Mouse (Mus musculus) liver, adult 2 months (tissue): ENCODE measurements around the gene Cfap77. TPM values are rescaled to one million over a fixed set of nuclear protein-coding genes. Genes with fewer than 3 reads are reported as not detected.
A peak's percentile ranks its signal among the peaks of the same experiment; 100 is the strongest.
"Not testable (repeated sequence)": the region's sequence is repeated elsewhere in the genome, so short reads cannot be mapped to it uniquely, and the experiment has no call there.

Experiments
- DNase-seq: peaks from one replicate; pipeline ENCODE4 v3.0.0-alpha.2; 2011; ENCODE audit warnings: low read depth, low spot score; ENCODE audit errors: extremely low read depth
- H3K27ac ChIP-seq: fragments of 200-500 bp; replicated peaks from 2 replicates; pipeline ENCODE4 v1.5.1; 2012; ENCODE audit warnings: low read depth, mild to moderate bottlenecking, control low read depth, inconsistent platforms, low read length; ENCODE audit not compliant: insufficient read depth
- H3K27me3 ChIP-seq: fragments of 200-500 bp; 2 replicates; pipeline ENCODE4 v1.6.1; 2012; ENCODE audit warnings: mild to moderate bottlenecking, moderate library complexity, low read length, inconsistent platforms; ENCODE audit not compliant: control insufficient read depth, insufficient read depth
- H3K36me3 ChIP-seq: fragments of 200-500 bp; 2 replicates; pipeline ENCODE4 v1.6.1; 2012; ENCODE audit warnings: low read length, inconsistent platforms; ENCODE audit not compliant: control insufficient read depth, insufficient read depth
- H3K4me1 ChIP-seq: fragments of 200-500 bp; 2 replicates; pipeline ENCODE4 v1.6.1; 2011; ENCODE audit warnings: low read length; ENCODE audit not compliant: control insufficient read depth, insufficient read depth
- H3K4me3 ChIP-seq: fragments of 200-500 bp; 2 replicates; pipeline ENCODE4 v1.5.1; 2011; ENCODE audit warnings: low read depth, mild to moderate bottlenecking, control low read depth, low read length, moderate library complexity; ENCODE audit not compliant: insufficient read depth
- H3K79me2 ChIP-seq: fragments of 200-500 bp; 2 replicates; pipeline ENCODE4 v1.6.1; 2012; ENCODE audit warnings: inconsistent platforms, mild to moderate bottlenecking, low read length, moderate library complexity; ENCODE audit not compliant: control insufficient read depth, insufficient read depth
- H3K9ac ChIP-seq: fragments of 200-500 bp; 2 replicates; pipeline ENCODE4 v1.6.1; 2012; ENCODE audit warnings: low read depth, mild to moderate bottlenecking, control low read depth, inconsistent platforms, low read length
- CTCF ChIP-seq: fragments of 200-500 bp; IDR thresholded peaks from 2 replicates; pipeline ENCODE4 v1.5.1; 2011; ENCODE audit warnings: low read depth, low read length, control low read depth
- POLR2A ChIP-seq: fragments of 200-500 bp; IDR thresholded peaks from 2 replicates; pipeline ENCODE4 v1.6.1; 2011; ENCODE audit warnings: low read length, control low read depth; ENCODE audit not compliant: insufficient read depth; ENCODE audit errors: extremely low read depth
- WGBS: fragments of 180-500 bp; shearing (Covaris S2); methylation state at CpG from one replicate; pipeline ENCODE4 v1.1.7; 2018; 5-methylcytosine and 5-hydroxymethylcytosine counted together
- polyA plus RNA-seq: library from polyadenylated mRNA; depleted of rRNA; stranded (reverse); fragments of >200 nt; gene quantifications from 2 replicates; pipeline ENCODE4 v1.2.3, GENCODE M21; 2012
- total RNA-seq: library from RNA; depleted of rRNA; stranded (reverse); fragments of >200 nt; gene quantifications from 2 replicates; pipeline ENCODE4 v1.2.3, GENCODE M21; 2014

The Cfap77 gene
- total and polyA plus RNA-seq, 2 experiments = 0.06 TPM; not detected in 1

DNA sequence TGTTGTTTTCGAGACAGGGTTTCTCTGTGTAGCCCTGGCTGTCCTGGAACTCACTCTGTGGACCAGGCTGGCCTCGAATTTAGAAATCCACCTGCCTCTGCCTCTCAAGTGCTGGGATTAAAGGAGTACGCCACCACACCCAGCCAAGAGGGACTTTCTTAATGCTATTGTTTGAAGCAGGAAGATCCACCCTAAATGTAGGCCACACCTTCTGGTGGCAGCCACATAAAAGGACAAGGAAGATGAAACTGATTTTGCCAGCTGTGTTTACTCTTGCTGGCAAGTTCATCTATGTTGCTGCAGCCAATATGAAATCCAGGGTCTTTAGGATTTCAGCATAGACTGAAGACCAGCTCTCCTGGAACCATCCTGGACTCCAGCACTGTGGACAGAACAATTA lies 42.6 kb upstream of the Cfap77 start:
- H3K9ac ChIP-seq = no peak overlapping the region
- no peaks in the 10 kb centered on the region for H3K27me3 ChIP-seq
- H3K27ac ChIP-seq = no peak overlapping the region
- no peak for DNase-seq
- H3K4me3 ChIP-seq = no peak overlapping the region
- H3K4me1 ChIP-seq = no peaks in the 10 kb centered on the region
- no peaks in the 10 kb centered on the region for H3K36me3 ChIP-seq
- TF ChIP-seq CTCF = no peak
- no peak for TF ChIP-seq POLR2A
- no peaks in the 10 kb centered on the region for H3K79me2 ChIP-seq
- 88% methylated on average over 3 of the region's 3 CpGs for WGBS

DNA sequence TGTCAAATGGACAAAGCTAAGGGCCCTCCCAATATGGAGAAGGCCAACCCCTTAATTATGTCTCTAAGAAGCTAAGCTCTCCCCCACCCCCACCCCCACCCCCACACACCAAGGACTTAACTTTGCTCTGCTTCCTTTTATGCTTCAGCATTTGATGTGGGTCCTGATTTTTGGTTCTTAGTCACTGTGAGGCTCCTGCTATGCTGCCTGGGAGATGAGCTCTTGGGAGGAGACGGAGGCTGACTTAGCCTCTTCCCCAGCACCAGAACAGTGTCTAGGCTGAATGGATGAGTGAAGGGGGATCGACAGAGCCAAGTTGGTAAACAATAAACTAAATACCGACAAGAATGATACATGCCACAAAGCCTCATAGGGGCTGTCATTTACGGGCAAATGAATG lies 41.9 kb upstream of the Cfap77 start:
- DNase-seq = no peak
- H3K27ac ChIP-seq = no peak overlapping the region
- TF ChIP-seq CTCF (no peak), POLR2A (no peak)
- H3K79me2 ChIP-seq = no peaks in the 10 kb centered on the region
- H3K4me1 ChIP-seq = no peaks in the 10 kb centered on the region
- H3K4me3 ChIP-seq = no peak overlapping the region
- no peaks in the 10 kb centered on the region for H3K36me3 ChIP-seq
- WGBS = 71% methylated on average over 4 of the region's 4 CpGs
- no peak overlapping the region for H3K9ac ChIP-seq
- no peaks in the 10 kb centered on the region for H3K27me3 ChIP-seq

DNA sequence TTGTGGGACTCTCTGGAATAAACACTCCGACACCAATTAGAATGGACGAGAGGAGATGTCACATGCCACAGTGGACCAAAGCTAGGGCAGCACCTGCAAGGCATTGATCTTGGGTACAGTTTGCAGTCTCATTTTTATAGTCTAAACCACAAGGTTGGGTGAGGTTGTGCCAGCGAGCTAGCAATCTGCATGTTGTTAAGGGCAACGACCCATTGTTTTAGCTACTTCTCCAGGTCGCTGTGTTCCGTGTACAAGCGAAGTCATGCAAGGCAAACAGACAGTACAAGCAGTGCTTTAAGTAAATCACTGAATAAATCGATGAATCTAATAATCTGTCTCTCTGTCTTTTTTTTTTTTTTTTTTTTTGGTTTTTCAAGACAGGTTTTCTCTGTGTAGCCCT lies 40.8 kb upstream of the Cfap77 start:
- Histone ChIP-seq H3K27ac (no peak overlapping the region), H3K79me2 (no peaks in the 10 kb centered on the region), H3K4me1 (no peaks in the 10 kb centered on the region), H3K4me3 (no peak overlapping the region), H3K36me3 (no peaks in the 10 kb centered on the region), H3K27me3 (no peaks in the 10 kb centered on the region), H3K9ac (no peak overlapping the region)
- WGBS = 87% methylated on average over 8 of the region's 8 CpGs
- TF ChIP-seq POLR2A = no peak
- TF ChIP-seq CTCF = no peak
- DNase-seq = no peak

DNA sequence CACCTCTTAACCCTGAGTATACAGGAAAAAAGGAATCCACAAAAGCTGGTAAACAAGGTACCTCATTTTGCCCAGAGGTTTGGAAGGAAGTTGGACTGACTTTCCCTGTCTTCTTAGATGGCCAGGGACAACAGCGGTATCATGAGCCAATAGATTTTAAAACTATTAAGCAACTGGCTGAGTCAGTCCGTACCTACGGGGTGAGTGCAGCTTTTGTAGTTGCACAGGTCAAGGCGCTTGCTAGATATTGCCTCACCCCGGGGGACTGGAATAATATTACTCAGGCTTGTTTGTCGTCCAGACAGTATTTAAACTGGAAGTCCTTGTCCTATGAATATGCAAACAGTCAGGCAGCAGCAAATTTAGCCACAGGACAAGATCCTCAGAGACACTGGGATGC lies 34.4 kb upstream of the Cfap77 start:
- 22% methylated on average over 6 of the region's 6 CpGs for WGBS
- peak; percentile 37 for DNase-seq
- not testable (repeated sequence) for H3K4me1 ChIP-seq, H3K9ac ChIP-seq, H3K4me3 ChIP-seq, H3K27ac ChIP-seq, H3K27me3 ChIP-seq, H3K79me2 ChIP-seq
- H3K36me3 ChIP-seq = peaks cover 13% of the 10 kb centered on the region

GRCm38 (mm10) chr2:29086026-29086425 lies 31.2 kb upstream of the Cfap77 start:
- no peaks in the 10 kb centered on the region for H3K79me2 ChIP-seq
- DNase-seq = no peak
- peaks cover 33% of the 10 kb centered on the region for H3K36me3 ChIP-seq
- H3K27me3 ChIP-seq = no peaks in the 10 kb centered on the region
- no peak overlapping the region for H3K4me3 ChIP-seq
- no peaks in the 10 kb centered on the region; the same call in 1 of the 2 replicates for H3K4me1 ChIP-seq
- TF ChIP-seq CTCF = no peak
- 99% methylated on average over 7 of the region's 7 CpGs for WGBS
- no peak overlapping the region for H3K27ac ChIP-seq
- H3K9ac ChIP-seq = no peak overlapping the region

DNA sequence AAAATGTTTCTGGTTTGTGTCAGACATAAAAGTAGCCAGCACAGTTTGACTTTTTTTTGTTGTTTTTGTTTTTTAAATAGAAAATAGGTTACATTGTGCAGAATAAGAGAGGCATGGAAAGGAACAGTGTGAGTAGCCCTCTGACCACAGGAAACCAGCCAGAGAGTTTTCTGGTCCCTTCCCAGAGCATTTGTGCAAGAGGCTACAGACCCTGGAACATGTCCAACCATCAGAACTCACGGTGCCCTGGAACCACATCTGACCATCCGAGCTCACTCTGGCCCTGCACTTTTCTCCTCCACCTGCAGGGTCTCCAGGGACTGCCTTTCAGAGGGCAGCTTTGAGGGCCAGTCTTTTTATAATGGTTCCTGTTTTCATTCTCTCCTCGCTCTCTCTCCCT lies 27.1 kb upstream of the Cfap77 start:
- 46% methylated on average over 3 of the region's 3 CpGs for WGBS
- no peaks in the 10 kb centered on the region for H3K79me2 ChIP-seq
- peaks cover 50% of the 10 kb centered on the region for H3K36me3 ChIP-seq
- no peaks in the 10 kb centered on the region for H3K27me3 ChIP-seq
- TF ChIP-seq CTCF (0 out of 2 replicates have a peak, but pooled peaks have one; percentile 1), POLR2A (no peak)
- no peak for DNase-seq
- H3K27ac ChIP-seq = no peak overlapping the region
- no peak overlapping the region for H3K4me3 ChIP-seq
- H3K4me1 ChIP-seq = no peaks in the 10 kb centered on the region
- no peak overlapping the region for H3K9ac ChIP-seq
